Mouse (Mus musculus): ENCODE measurements around the gene Serpina3j. TPM values are rescaled to one million over a fixed set of nuclear protein-coding genes. Genes with fewer than 3 reads are reported as not detected.
"Not testable (repeated sequence)": the region's sequence is repeated elsewhere in the genome, so short reads cannot be mapped to it uniquely, and the experiment has no call there.

Serpina3j gene
- total RNA-seq (2021) = not detected

- no peak for DNase-seq (ENCODE audit: extremely low spot score in 1 of 2, low spot score in 2 of 2)
- intact Hi-C loops (cut with DNase I) = no loop called here
These were observed at the start of gene Serpina3j for GRCm38 (mm10) chr12:104314253-104314652. Gene Serpina3j, plus strand, starts transcription at chr12:104314553.

GRCm38 (mm10) chr12:104266374-104266773 is 48.0 kb upstream of the Serpina3j start:
- no peak for DNase-seq (ENCODE audit: extremely low spot score in 1 of 2, low spot score in 2 of 2)
- intact Hi-C loops (cut with DNase I) = no loop called here

- intact Hi-C loops (cut with DNase I) = no loop called here
- DNase-seq (ENCODE audit: extremely low spot score in 1 of 2, low spot score in 2 of 2) = peak in 1 of 2 experiments; percentile 26
These were observed 35.9 kb upstream of the Serpina3j start for GRCm38 (mm10) chr12:104278216-104279055.

- no peak for DNase-seq (ENCODE audit: extremely low spot score in 1 of 2, low spot score in 2 of 2)
- intact Hi-C loops (cut with DNase I) = no loop called here
These were observed 35.3 kb upstream of the Serpina3j start for GRCm38 (mm10) chr12:104279056-104279435.

GRCm38 (mm10) chr12:104283380-104283779 is 31.0 kb upstream of the Serpina3j start:
- intact Hi-C loops (cut with DNase I) = no loop called here
- no peak for DNase-seq (ENCODE audit: extremely low spot score in 1 of 2, low spot score in 2 of 2)

GRCm38 (mm10) chr12:104288336-104288735 is 26.0 kb upstream of the Serpina3j start:
- DNase-seq (ENCODE audit: extremely low spot score in 1 of 2, low spot score in 2 of 2) = no peak
- intact Hi-C loops (cut with DNase I) = no loop called here

- intact Hi-C loops (cut with DNase I) = no loop called here
- DNase-seq (ENCODE audit: extremely low spot score in 1 of 2, low spot score in 2 of 2) = no peak
These were observed 24.5 kb upstream of the Serpina3j start for GRCm38 (mm10) chr12:104289872-104290271.

GRCm38 (mm10) chr12:104293963-104294362 is 20.4 kb upstream of the Serpina3j start:
- DNase-seq (ENCODE audit: extremely low spot score in 1 of 2, low spot score in 2 of 2) = no peak

GRCm38 (mm10) chr12:104298049-104298448 is 16.3 kb upstream of the Serpina3j start:
- no peak for DNase-seq (ENCODE audit: extremely low spot score in 1 of 2, low spot score in 2 of 2)
- intact Hi-C loops (cut with DNase I) = no loop called here

More at GRCm38 (mm10) chr12:104293963-104294362, 20.4 kb upstream of the Serpina3j start:
- intact Hi-C loops (cut with DNase I) = no loop called here

- DNase-seq (ENCODE audit: extremely low spot score in 1 of 2, low spot score in 2 of 2) = no peak
These were observed 8.4 kb upstream of the Serpina3j start for GRCm38 (mm10) chr12:104305991-104306390.

GRCm38 (mm10) chr12:104322454-104322853 is 8.1 kb downstream of the Serpina3j start:
- no peak for DNase-seq (ENCODE audit: extremely low spot score in 1 of 2, low spot score in 2 of 2)
- intact Hi-C loops (cut with DNase I) = no loop called here

More at GRCm38 (mm10) chr12:104305991-104306390, 8.4 kb upstream of the Serpina3j start:
- intact Hi-C loops (cut with DNase I) = no loop called here

- DNase-seq (ENCODE audit: extremely low spot score in 1 of 2, low spot score in 2 of 2) = no peak
- intact Hi-C loops (cut with DNase I) = no loop called here
These were observed 17.3 kb downstream of the Serpina3j start for GRCm38 (mm10) chr12:104331701-104332100.

GRCm38 (mm10) chr12:104336873-104337272 is 22.5 kb downstream of the Serpina3j start:
- DNase-seq (ENCODE audit: extremely low spot score in 1 of 2, low spot score in 2 of 2); intact Hi-C loops (cut with DNase I): not testable (repeated sequence)

GRCm38 (mm10) chr12:104338226-104338625 is 23.9 kb downstream of the Serpina3j start, which contains the start of the genes Serpina3k and Serpina3m:
Gene Serpina3k, plus strand, starts transcription at chr12:104338486.
Gene Serpina3m, plus strand, starts transcription at chr12:104338486.
- intact Hi-C loops (cut with DNase I); DNase-seq (ENCODE audit: extremely low spot score in 1 of 2, low spot score in 2 of 2): not testable (repeated sequence)

GRCm38 (mm10) chr12:104338705-104339104 is 24.4 kb downstream of the Serpina3j start:
- DNase-seq (ENCODE audit: extremely low spot score in 1 of 2, low spot score in 2 of 2) = no peak
- intact Hi-C loops (cut with DNase I) = no loop called here

GRCm38 (mm10) chr12:104342489-104342888 is 28.1 kb downstream of the Serpina3j start:
- DNase-seq (ENCODE audit: extremely low spot score in 1 of 2, low spot score in 2 of 2); intact Hi-C loops (cut with DNase I): not testable (repeated sequence)

- DNase-seq (ENCODE audit: extremely low spot score in 1 of 2, low spot score in 2 of 2) = no peak
- intact Hi-C loops (cut with DNase I) = no loop called here
These were observed 30.8 kb downstream of the Serpina3j start for GRCm38 (mm10) chr12:104345181-104345580.

- DNase-seq (ENCODE audit: extremely low spot score in 1 of 2, low spot score in 2 of 2) = no peak
- intact Hi-C loops (cut with DNase I) = no loop called here
These were observed 31.4 kb downstream of the Serpina3j start for GRCm38 (mm10) chr12:104345707-104346106.

- intact Hi-C loops (cut with DNase I) = no loop called here
- DNase-seq (ENCODE audit: extremely low spot score in 1 of 2, low spot score in 2 of 2) = no peak
These were observed 32.7 kb downstream of the Serpina3j start for GRCm38 (mm10) chr12:104347091-104347490.

GRCm38 (mm10) chr12:104351812-104352211 is 37.5 kb downstream of the Serpina3j start:
- intact Hi-C loops (cut with DNase I) = loop anchor here (5.0 kb wide), 1 partner anchor 65 kb away; no protein-coding TSS in a partner anchor
- peak; percentile 18 to 53 for DNase-seq (ENCODE audit: extremely low spot score in 1 of 2, low spot score in 2 of 2)
